Mouse (Mus musculus): ENCODE data around the gene Cop1. TPM values are rescaled to one million over a fixed set of nuclear protein-coding genes. Genes with fewer than 3 reads are reported as not detected.

The Cop1 gene
- polyA plus RNA-seq, 1 experiment from 2014 or later, result 15.3 TPM

DNA sequence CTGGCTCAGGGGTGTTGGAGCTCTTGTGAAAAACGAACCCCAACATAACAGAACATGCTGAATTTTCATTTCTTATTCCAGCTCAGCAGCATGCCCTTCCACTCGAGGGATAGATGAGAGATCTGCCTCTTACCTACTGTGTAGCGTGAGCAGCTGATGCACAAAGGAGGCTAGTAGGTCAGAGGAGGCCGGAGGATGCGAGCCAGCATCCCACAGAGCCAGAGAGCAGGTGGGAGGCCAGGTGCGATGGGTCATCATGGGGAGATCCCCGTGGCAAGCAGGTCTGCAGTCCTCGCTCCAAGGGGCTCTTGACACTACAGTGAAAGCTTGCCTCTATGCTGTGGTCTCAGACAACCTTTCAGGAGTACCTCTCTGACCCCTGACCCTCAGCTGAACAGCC, 160.5 kb downstream of the Cop1 start:
- no peaks in the 10 kb centered on the region for H3K9me3 ChIP-seq (replicated peaks)
- H3K27ac ChIP-seq (replicated peaks), result 0 out of 2 replicates have a peak overlapping the region, but pooled peaks have one; percentile 49
- H3K4me1 ChIP-seq, result peaks cover 9% of the 10 kb centered on the region
- no peak for DNase-seq (ENCODE audit: low spot score)
- H3K27me3 ChIP-seq (ENCODE audit: low read depth, poor library complexity, severe bottlenecking), result no peaks in the 10 kb centered on the region
- no peaks in the 10 kb centered on the region for H3K36me3 ChIP-seq
- H3K4me3 ChIP-seq, result no peak overlapping the region
- 68% methylated on average over 8 of the region's 8 CpGs for WGBS

DNA sequence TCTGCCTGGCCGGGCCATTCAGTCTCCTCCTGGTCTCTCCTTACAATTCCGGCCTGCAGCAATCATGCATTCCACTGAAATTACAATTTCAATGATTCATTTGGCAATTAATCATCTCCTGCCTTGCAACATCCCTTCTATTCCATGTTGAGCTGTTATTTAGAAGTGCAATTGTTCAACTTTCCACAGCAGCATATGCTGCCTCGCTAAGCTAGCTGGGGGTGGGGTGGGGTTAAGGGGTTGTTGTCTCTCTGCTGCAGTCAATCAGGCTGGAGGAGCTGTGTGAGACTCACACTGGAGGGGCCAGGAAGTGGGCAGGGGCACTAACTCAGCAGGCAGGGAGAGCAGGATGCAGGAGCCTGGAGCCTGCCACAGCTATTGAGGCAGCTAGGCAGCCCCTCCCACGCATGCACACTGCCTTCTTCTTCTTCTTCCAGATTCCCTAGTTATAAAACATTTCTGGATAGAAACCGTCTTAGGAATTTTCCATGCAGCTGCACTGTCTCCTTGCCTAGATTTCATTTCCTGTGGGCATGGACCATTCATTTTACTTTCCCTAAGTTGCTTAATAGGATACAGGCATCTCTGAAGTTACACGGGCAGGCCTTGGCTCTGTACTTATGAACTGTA, 161.1 kb downstream of the Cop1 start:
- 0 out of 2 replicates have a peak overlapping the region, but pooled peaks have one; percentile 49 for H3K27ac ChIP-seq (replicated peaks)
- H3K4me1 ChIP-seq, result peaks cover 9% of the 10 kb centered on the region
- no peak overlapping the region for H3K4me3 ChIP-seq
- no peaks in the 10 kb centered on the region for H3K9me3 ChIP-seq (replicated peaks)
- DNase-seq (ENCODE audit: low spot score), result no peak
- no peaks in the 10 kb centered on the region for H3K36me3 ChIP-seq
- 39% methylated on average over 6 of the region's 6 CpGs for WGBS
- no peaks in the 10 kb centered on the region for H3K27me3 ChIP-seq (ENCODE audit: low read depth, poor library complexity, severe bottlenecking)

DNA sequence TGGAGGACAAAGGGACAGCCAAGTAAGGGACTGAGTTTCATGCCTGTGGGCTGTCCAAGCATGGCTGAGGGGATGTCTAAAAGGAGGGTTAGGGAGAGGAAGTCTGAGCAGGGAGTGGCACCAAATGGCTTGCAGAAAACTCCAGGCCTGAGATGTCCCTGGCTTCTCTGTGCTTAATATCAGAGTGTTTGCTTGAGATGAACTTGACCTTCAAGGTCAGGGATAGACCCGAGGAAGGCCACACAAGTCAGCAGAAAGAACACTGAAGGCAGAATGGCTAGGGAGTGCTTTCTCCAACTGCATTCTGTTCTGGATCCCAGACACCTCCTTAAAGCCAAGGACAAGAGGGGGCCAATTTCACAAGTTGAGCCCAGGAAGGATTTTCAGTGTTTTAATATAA, 161.8 kb downstream of the Cop1 start:
- 46% methylated on average over 1 of the region's 1 CpGs for WGBS
- no peaks in the 10 kb centered on the region for H3K36me3 ChIP-seq
- peaks cover 9% of the 10 kb centered on the region for H3K4me1 ChIP-seq
- no peaks in the 10 kb centered on the region for H3K9me3 ChIP-seq (replicated peaks)
- no peak overlapping the region for H3K4me3 ChIP-seq
- no peak overlapping the region for H3K27ac ChIP-seq (replicated peaks)
- no peak for DNase-seq (ENCODE audit: low spot score)
- no peaks in the 10 kb centered on the region for H3K27me3 ChIP-seq (ENCODE audit: low read depth, poor library complexity, severe bottlenecking)

DNA sequence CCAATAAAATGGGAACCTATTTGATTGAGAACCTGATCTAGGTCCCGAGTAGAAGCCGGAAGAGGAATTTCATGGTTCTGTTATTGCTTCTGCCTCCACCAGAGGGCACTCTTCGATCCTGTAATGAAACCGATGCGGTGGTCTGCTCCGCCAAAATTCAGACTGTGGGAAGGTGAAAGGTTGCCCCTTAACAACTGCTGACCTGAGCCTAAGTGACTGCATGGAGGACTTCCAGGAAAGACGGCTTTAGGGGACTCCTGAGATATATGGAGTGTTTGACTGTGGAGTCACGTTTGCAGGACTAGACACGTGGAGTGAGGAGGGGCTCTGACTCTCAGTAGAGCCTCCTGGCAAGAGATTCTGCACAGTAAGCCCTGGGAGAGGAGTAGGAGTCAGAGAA, 164.4 kb downstream of the Cop1 start:
- Histone ChIP-seq H3K27me3 (ENCODE audit: low read depth, poor library complexity, severe bottlenecking) (no peaks in the 10 kb centered on the region), H3K4me1 (peaks cover 9% of the 10 kb centered on the region), H3K27ac (replicated peaks) (no peak overlapping the region), H3K36me3 (no peaks in the 10 kb centered on the region), H3K4me3 (peak overlapping the region; percentile 20; the same call in 1 of the 2 replicates), H3K9me3 (replicated peaks) (no peaks in the 10 kb centered on the region)
- DNase-seq (ENCODE audit: low spot score), result peak; percentile 62
- WGBS, result 16% methylated on average over 9 of the region's 9 CpGs

Small RNA genes lying within 50 kb of the gene (microRNA-seq; reads per million reads assigned to microRNA genes)
- gene Mir1843b, result 13.8 reads per million, percentile 26 among the genes with 10 or more reads in this experiment

Measured in midbrain, embryonic 10.5 days (tissue).